Mouse (Mus musculus) 3134 (cell line): ENCODE results near the gene Aig1.

Experiments
- DNase-seq: peaks from one replicate; pipeline ENCODE4 v3.0.0-alpha.2; 2011; ENCODE audit warnings: low spot score; ENCODE audit not compliant: insufficient read length; ENCODE audit errors: extremely low read depth

Aig1 gene

DNA sequence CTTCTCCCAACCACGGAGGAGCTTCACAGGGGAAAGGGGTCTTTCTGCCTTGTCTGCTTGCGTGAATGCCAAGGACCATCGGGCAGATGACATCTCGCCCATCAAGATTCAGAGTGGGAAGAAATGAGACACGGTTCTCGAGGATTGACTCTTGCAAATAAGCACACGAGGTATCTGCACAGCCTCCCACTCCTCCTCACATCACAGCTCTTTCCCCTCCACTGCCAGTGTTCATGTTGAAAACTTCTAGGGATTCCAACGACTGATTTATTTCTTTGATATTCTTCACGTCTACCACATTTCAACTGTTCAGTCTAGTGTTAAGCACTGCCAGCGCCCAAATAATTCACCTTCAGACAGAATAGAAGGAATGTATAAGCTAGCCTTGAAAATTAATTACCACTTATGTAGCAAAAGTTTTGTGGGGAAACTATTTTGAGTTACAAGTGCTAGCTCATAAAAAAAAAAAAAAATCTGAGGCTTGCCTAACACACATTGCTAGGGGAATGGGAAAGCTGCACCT lies 86.5 kb downstream of the Aig1 start:
- DNase-seq: no peak

DNA sequence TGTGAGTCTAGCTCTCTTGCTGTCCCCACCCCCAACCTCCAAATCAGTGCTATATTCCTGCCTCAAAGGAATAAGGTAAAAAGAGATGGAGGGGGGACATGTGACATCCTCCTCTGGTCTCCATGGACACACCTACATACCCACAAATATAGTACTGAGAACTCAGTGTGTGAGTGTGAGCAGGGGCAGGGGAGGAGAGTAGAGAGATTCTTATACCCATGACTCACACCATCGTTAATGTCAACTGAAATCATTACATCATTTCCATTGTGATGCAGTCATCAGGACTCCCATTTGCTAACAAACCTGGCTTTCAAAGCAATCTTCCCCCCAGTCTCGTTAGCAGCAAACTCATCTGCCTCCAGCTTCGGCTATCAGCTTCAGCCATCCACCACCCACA lies 92.8 kb downstream of the Aig1 start:
- no peak for DNase-seq

DNA sequence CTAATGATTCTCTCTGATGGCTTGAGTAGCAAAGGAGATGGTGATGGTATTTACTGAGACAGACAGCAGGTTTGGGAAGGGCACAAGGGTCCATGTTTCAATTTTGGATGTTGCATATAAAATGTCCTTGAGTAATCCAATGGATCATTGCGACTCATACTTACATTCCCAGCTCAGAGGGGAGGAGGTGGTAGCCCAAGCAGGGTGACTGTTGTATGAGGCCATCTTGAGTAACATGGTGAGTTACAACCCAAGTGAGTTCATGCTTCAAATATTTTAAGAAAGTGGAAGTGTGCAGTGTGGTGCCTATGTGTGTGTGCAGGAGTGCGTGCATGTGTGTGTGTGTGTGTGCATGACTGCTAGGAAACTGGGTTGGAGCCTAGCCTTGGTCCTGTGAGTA lies 93.4 kb downstream of the Aig1 start:
- DNase-seq: peak; percentile 28

DNA sequence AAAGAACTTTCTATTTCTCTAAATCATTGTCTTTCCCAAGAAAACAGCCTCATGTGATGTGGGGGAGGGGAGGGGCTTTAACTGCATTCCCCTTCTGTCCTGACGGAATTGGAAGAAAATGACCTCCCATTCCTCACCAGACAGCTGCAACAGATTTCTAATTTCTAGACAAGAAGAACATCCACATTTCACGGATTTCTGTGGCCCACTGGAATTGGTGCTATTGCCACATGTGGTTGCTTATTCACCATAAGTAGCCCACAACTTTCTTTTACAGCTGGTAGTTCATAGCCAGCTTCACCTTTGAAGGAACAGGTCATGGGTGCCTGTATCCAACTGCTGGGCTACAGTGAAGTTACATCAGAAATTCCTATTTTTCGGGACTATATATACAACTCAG lies 93.9 kb downstream of the Aig1 start:
- DNase-seq: no peak

DNA sequence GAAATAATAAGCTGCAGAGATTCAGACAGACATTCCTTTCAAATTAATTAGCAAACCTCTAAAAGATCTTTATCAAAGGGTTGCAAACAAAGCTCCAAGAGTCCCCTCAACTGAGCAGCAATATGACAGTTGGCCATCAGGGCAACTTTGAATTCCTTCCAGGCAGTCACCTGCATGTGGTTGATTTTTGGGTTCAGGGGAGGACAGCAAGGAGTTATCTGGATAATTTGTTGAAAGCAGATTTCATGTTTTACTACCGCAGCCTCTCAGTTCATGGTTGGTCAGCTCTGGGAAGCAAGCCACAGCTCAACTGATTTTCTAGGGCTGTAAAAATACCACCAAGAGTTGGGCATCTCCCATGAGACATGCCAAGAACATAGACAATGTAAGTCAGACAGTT lies 98.1 kb downstream of the Aig1 start:
- DNase-seq: no peak

DNA sequence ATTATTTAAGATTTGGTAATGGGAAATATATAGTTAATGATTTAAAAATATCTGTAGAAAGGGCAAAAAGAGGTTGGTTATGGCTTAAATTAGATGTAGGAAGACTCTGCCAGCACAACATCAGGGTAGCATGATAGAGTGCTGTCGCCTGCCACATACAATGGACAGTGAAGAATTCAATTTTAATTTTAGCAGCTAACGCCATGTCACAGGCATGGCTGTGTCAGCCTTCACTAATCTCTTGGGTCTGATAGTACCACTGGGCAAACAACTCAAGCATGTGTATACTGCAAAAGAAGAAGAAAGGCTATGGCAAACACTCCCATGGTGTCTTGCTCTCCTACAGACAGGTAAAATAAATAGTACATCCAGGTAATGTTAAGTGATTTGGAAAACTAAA lies 99.0 kb downstream of the Aig1 start:
- DNase-seq: no peak

GRCm38 (mm10) chr10:13768866-13769265 lies 99.9 kb downstream of the Aig1 start:
- DNase-seq: no peak

DNA sequence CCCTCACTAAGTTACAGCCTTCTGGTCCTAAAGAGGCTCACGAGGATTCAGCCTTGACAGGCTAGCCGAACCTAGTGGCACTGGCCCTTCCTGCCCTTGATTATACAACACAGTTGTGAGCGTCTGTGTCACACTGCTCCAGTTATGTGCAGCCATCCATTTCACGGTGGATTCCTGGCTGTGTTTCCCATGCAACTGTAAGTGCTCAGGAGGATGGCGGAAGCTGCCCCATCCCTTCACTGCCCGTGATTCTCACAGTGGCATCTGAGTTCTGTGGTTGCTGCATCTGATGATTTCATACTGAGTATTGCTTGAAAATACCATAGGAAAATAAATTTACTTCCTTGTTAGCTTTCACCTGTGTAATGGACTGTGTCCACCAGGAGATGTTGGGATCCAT lies 101.7 kb downstream of the Aig1 start:
- DNase-seq: no peak

GRCm38 (mm10) chr10:13763151-13763550 lies 105.6 kb downstream of the Aig1 start:
- no peak for DNase-seq

DNA sequence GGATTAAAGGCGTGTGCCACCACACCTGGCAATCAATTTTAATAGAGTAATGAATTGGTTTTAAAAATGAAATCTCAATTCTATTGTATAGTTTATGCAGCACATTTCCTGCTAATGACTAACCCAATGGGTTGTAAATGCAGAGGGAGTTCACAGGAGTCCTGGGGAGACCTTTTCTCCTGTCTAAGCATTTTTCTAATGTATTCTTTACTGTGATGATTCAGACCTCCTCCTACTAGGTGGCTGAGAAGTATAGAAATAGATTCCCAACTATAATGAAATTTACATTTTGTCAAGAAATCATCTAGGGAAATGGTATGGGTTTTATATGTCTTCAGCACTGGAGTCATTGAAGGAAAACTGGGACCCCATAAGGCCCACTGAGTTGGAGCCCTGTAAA lies 114.1 kb downstream of the Aig1 start:
- DNase-seq: no peak

DNA sequence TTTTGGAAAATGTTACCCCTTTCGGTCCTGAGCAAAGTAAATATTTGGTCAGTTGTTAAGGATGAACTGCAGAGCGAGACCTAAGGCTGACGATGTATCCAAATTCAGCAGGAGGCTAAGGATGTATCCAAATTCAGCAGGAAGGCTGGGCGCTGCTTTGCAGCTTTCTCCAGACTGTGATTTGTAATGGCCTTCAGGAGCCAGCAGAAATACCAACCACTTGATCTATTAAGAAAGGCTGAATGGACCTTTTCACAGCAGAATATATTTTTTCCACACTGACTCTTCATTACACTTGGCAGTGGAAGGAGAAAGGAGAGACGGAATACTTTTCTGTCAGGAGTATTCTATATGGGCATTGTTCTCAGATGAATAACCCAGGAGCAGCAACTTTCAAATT lies 115.0 kb downstream of the Aig1 start:
- no peak for DNase-seq

GRCm38 (mm10) chr10:13739494-13740140 lies 129.2 kb downstream of the Aig1 start:
- DNase-seq: peak; percentile 70

GRCm38 (mm10) chr10:13730039-13730748 lies 138.6 kb downstream of the Aig1 start:
- no peak for DNase-seq

DNA sequence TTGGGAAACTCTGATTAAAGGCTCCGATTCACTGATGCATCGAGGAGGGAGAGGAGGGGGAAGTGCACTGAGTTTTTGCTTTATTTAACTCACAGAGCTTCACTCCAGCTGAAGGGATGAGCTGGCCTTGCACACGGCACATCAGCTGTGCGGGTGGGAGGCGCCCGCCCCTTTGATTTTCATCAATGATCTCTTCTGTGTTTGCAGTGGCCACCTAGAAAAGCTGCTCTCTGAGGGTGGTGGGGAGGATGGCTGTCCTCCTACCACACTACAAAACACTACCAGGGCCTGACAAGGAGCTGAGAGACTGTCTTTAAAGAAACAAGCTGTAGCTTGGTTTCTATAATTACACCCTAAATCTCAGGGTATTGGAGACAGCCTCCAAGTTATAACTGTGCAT lies 141.1 kb downstream of the Aig1 start:
- DNase-seq: no peak

DNA sequence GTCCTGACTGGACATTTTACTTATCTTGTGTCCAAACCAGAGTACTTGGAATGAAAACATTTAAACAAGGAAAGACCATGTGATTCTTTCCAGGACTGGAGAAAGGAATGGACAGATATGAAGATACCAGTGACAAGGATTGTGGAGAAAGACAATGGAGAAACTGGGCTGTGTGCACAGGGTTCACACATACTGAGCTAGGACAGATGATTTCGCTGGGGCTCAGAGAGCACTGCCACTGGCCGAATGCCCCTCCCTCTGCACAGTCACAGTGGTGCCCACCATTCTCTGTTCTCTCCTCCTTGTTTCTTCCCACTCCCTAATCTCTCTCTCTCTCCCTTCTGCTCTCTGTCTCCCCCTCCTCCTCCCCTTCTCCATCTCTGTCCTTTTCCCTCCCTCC lies 142.6 kb downstream of the Aig1 start:
- DNase-seq: no peak

- DNase-seq: no peak
Observed at GRCm38 (mm10) chr10:13725276-13725675, 143.5 kb downstream of the Aig1 start.

DNA sequence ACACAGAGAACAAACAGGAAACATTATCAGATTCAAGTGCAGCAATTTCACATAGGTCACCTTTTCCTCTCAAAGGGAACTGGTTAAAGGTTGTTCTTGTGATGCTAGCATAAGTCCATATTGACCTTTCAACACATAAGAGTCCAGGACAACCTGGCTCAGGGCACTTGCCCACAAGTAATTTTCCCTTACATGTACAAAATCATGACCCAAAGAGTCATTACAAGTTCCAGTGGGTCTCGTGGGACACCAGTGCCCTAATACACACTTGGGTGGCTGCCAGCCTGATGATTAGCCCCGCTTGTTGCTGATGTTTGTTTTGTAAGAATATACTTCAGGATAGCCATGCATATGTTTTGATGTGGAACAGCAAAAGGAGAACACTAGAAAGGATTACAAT lies 152.6 kb downstream of the Aig1 start:
- DNase-seq: no peak

GRCm38 (mm10) chr10:13715584-13715983 lies 153.2 kb downstream of the Aig1 start:
- no peak for DNase-seq

- DNase-seq: no peak
Observed at GRCm38 (mm10) chr10:13714920-13715293, 153.9 kb downstream of the Aig1 start.

GRCm38 (mm10) chr10:13714199-13714919 lies 154.4 kb downstream of the Aig1 start:
- DNase-seq: no peak

DNA sequence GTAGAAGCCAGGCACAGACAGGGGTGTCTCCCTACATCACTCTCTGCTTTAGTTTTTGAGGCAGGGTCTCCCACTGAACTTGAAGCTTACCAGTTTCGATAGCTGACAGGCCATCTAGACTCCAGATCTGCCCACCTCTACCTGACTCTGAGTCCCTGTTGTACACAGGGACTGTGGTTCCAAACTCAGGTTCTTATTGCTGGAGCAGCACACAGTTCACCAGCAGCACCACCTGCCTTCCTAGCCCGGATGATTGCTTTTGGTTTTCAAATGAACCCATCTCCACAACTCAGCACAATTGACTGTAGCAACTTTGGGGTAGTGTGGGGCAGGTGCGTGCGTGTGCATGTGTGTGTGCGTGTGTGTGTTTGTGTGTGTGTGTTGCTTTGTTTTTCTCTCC lies 155.1 kb downstream of the Aig1 start:
- no peak for DNase-seq

GRCm38 (mm10) chr10:13713116-13713515 lies 155.7 kb downstream of the Aig1 start:
- DNase-seq: no peak
